Mouse (Mus musculus) megakaryocyte, embryonic 14.5 days (primary cell): ENCODE data around the gene Klhl31.

Experiments used
- FLI1 ChIP-seq: IDR thresholded peaks from 2 replicates; pipeline ENCODE4 v1.6.1; 2012; ENCODE audit warnings: low read length, inconsistent platforms, mixed read lengths
- GATA1 ChIP-seq: IDR thresholded peaks from 3 replicates; pipeline ENCODE4 v1.6.1; 2012; ENCODE audit warnings: mixed read lengths, low read length, inconsistent platforms, borderline replicate concordance

DNA sequence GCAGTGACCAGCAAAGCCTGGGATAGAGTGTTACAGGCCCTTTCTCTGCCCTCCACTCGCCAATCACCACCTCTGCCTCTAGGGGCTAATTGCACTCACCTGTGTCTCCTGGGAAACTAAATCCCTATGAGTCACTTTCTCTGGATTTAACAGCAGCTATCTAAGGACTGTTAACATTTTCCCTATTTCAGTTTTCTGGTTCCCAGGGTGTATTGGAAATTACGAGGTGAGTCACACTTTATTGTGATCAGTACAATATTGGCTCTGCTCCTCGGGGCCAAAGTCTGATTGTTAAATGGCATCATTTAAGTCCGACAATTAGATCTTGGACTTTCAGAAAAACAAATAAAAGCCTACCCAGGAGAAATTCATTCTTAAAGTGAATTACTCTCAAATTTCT lies 24.0 kb upstream of the Klhl31 start:
- TF ChIP-seq GATA1 (no peak), FLI1 (no peak)
